Mouse (Mus musculus): Measurements from ENCODE around the gene Chic2.
A peak's percentile ranks its signal among the peaks of the same experiment; 100 is the strongest.

Chic2 gene

GRCm38 (mm10) chr5:75066715-75067114, 22.1 kb upstream of the Chic2 start:
- no peak for DNase-seq

GRCm38 (mm10) chr5:75063177-75063576, 18.6 kb upstream of the Chic2 start:
- no peak for DNase-seq

GRCm38 (mm10) chr5:75051109-75051508, 6.5 kb upstream of the Chic2 start:
- no peak for DNase-seq

GRCm38 (mm10) chr5:75046681-75047321, 2.2 kb upstream of the Chic2 start:
- peak; percentile 64 to 72 for DNase-seq

- peak; percentile 19 to 62 for DNase-seq
These were observed 797 bp upstream of the Chic2 start for GRCm38 (mm10) chr5:75045371-75045770.

- DNase-seq, result peak in 1 of 2 experiments; percentile 6
These were observed 813 bp downstream of the Chic2 start for GRCm38 (mm10) chr5:75043621-75044301.

- DNase-seq, result no peak
These were observed 1.5 kb downstream of the Chic2 start for GRCm38 (mm10) chr5:75043011-75043445.

- DNase-seq, result no peak
These were observed 5.3 kb downstream of the Chic2 start for GRCm38 (mm10) chr5:75039307-75039706.

- DNase-seq, result no peak
These were observed 9.1 kb downstream of the Chic2 start for GRCm38 (mm10) chr5:75035475-75035874.

GRCm38 (mm10) chr5:75014768-75015167, 29.8 kb downstream of the Chic2 start:
- no peak for DNase-seq

- DNase-seq, result no peak
These were observed 31.7 kb downstream of the Chic2 start for GRCm38 (mm10) chr5:75012771-75013421.

- no peak for DNase-seq
These were observed 32.4 kb downstream of the Chic2 start for GRCm38 (mm10) chr5:75011985-75012738.

GRCm38 (mm10) chr5:75004755-75005154, 39.8 kb downstream of the Chic2 start:
- DNase-seq, result no peak

- DNase-seq, result peak in 1 of 2 experiments; percentile 19
These were observed 42.5 kb downstream of the Chic2 start for GRCm38 (mm10) chr5:75002109-75002508.

- DNase-seq, result no peak
These were observed 45.7 kb downstream of the Chic2 start for GRCm38 (mm10) chr5:74998716-74999512.

GRCm38 (mm10) chr5:74994947-74995346, 49.6 kb downstream of the Chic2 start:
- peak; percentile 32 to 55 for DNase-seq

GRCm38 (mm10) chr5:74984101-74984500, 60.5 kb downstream of the Chic2 start:
- DNase-seq, result no peak

GRCm38 (mm10) chr5:74980574-74980973, 64.0 kb downstream of the Chic2 start:
- DNase-seq, result no peak

GRCm38 (mm10) chr5:74980154-74980553, 64.4 kb downstream of the Chic2 start:
- DNase-seq, result no peak

- DNase-seq, result peak; percentile 11 to 18
These were observed 65.0 kb downstream of the Chic2 start for GRCm38 (mm10) chr5:74979586-74979985.

GRCm38 (mm10) chr5:74975507-74975906, 69.1 kb downstream of the Chic2 start:
- no peak for DNase-seq

- DNase-seq, result peak; percentile 76 to 85
These were observed 69.7 kb downstream of the Chic2 start for GRCm38 (mm10) chr5:74974726-74975411.
